Mouse (Mus musculus): ENCODE measurements around the gene Junb.

GRCm38 (mm10) chr8:84927513-84927912 is 51.0 kb downstream of the Junb start:
- no peak for TF ChIP-seq CTCF (IDR thresholded peaks at IDR 0.05; ENCODE audit: insufficient read depth, low read length)
- TF ChIP-seq POLR2A (IDR thresholded peaks at IDR 0.05; ENCODE audit: borderline replicate concordance, extremely low read depth, low read depth, low read length) = no peak

All from lung, adult 2 months (tissue).